Mouse (Mus musculus): ENCODE data around the gene Adgrg5. TPM values are rescaled to one million over a fixed set of nuclear protein-coding genes. Genes with fewer than 3 reads are reported as not detected.

Gene Adgrg5
- 0.53 and 0.80 TPM in 2 replicates for polyA plus RNA-seq (2015; fragmentation: Nextera tagmentation; extraction: Ambion mirVana)

GRCm38 (mm10) chr8:94923405-94923804 lies at the start of gene Adgrg5:
Adgrg5 (plus strand) TSS chr8:94923694.

DNA sequence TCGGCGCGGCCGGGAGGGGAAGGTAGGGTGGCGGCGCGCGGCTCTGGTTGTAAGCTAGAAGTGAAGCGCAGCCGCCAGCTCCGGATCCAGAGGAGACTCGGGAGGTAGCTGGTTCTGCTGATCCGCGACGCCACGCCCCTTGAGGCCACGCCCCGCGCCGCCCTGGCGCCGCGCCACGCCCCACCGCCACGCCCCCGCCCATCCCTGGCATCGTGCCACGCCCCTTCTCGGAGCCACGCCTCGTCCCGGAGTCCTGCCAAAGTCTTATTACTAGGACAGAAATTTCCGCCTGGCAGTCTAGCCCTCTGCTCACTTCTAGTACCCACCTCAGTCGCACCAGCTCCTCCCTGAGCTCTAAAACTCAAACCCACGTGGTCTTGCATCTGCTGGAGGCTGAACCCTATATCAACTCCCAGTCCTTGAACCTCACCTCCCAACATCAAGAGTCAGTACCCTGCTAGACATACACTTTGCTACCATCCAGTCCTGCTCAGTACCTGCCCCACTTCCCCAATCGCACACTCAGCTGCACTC lies 47.2 kb upstream of the Adgrg5 start, which contains the start of gene Dok4:
Gene Dok4, minus strand, starts transcription at position 134 of the 534 bp plus-strand sequence.

GRCm38 (mm10) chr8:94917851-94918495 lies 5.5 kb upstream of the Adgrg5 start, which contains the start of gene Ccdc102a:
Ccdc102a (minus strand) TSS chr8:94918098.

DNA sequence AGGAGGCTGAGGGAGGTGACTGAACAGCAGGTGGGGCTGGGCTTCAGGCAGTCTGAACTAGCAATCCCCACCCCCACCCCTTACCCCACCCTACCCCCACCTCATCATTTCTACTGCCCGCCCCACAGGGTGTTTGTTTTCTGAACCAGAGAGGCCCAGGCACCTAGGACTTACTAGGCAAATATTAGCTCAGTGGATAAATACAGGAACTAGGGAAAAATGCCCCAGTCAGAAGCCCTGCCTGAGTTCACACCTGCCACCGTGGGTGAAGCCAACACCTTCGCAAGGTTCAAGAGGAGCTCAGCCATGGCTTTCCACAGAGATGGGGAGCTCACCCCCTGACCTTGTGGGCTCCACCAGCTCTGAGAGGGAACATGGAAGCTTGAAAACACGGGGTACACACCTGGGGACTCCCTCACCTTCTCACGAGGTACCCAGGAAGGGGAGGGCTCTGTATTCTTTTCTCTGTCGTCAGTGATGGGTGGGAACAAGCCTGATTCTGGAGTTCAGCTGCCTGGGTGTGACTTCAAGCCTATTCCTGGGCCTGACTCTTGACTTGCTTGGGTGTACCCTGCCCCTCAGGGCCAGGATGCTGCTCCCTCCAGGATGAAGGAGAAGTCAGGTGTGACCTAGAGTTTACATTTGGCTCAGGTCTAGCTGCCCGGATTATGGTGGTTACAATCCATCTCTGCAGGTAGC lies 51.1 kb downstream of the Adgrg5 start, which contains the start of gene Adgrg1:
Gene Adgrg1, plus strand, starts transcription at position 285 of the 699 bp plus-strand sequence.

Other genes starting within 250 kb of the Adgrg5 start
- 0.13 and 0.18 TPM in 2 replicates for gene Pllp, start 227.4 kb upstream of the Adgrg5 start, polyA plus RNA-seq (2015; fragmentation: Nextera tagmentation; extraction: Ambion mirVana)
- 0.28 and 0.57 TPM in 2 replicates for gene Ccl22, start 178.1 kb upstream of the Adgrg5 start, polyA plus RNA-seq (2015; fragmentation: Nextera tagmentation; extraction: Ambion mirVana)
- gene Cx3cl1, start 151.7 kb upstream of the Adgrg5 start, polyA plus RNA-seq (2015; fragmentation: Nextera tagmentation; extraction: Ambion mirVana), result 0.55 and 0.69 TPM in 2 replicates
- gene Ccl17, start 113.2 kb upstream of the Adgrg5 start, polyA plus RNA-seq (2015; fragmentation: Nextera tagmentation; extraction: Ambion mirVana), result 0.74 and 1.0 TPM in 2 replicates
- 41.9 and 42.7 TPM in 2 replicates for gene Coq9, start 85.4 kb upstream of the Adgrg5 start, polyA plus RNA-seq (2015; fragmentation: Nextera tagmentation; extraction: Ambion mirVana)
- gene Ciapin1, start 85.3 kb upstream of the Adgrg5 start, polyA plus RNA-seq (2015; fragmentation: Nextera tagmentation; extraction: Ambion mirVana), result 72.3 and 74.2 TPM in 2 replicates
- gene Polr2c, start 66.2 kb upstream of the Adgrg5 start, polyA plus RNA-seq (2015; fragmentation: Nextera tagmentation; extraction: Ambion mirVana), result 91.9 and 94.6 TPM in 2 replicates
- 7.4 and 9.2 TPM in 2 replicates for gene Dok4, start 47.4 kb upstream of the Adgrg5 start, polyA plus RNA-seq (2015; fragmentation: Nextera tagmentation; extraction: Ambion mirVana)
- 5.9 and 8.1 TPM in 2 replicates for gene Ccdc102a, start 5.6 kb upstream of the Adgrg5 start, polyA plus RNA-seq (2015; fragmentation: Nextera tagmentation; extraction: Ambion mirVana)
- 37.9 and 40.2 TPM in 2 replicates for gene Adgrg1, start 51.1 kb downstream of the Adgrg5 start, polyA plus RNA-seq (2015; fragmentation: Nextera tagmentation; extraction: Ambion mirVana)
- gene Adgrg3, start 94.0 kb downstream of the Adgrg5 start, polyA plus RNA-seq (2015; fragmentation: Nextera tagmentation; extraction: Ambion mirVana), result 12.8 and 17.1 TPM in 2 replicates
- 0.35 and 0.65 TPM in 2 replicates for gene Drc7, start 131.4 kb downstream of the Adgrg5 start, polyA plus RNA-seq (2015; fragmentation: Nextera tagmentation; extraction: Ambion mirVana)
- 9.8 and 11.8 TPM in 2 replicates for gene Katnb1, start 157.5 kb downstream of the Adgrg5 start, polyA plus RNA-seq (2015; fragmentation: Nextera tagmentation; extraction: Ambion mirVana)